ENCODE assay signal across 23 mouse cellular contexts in the genomic region with DNA sequence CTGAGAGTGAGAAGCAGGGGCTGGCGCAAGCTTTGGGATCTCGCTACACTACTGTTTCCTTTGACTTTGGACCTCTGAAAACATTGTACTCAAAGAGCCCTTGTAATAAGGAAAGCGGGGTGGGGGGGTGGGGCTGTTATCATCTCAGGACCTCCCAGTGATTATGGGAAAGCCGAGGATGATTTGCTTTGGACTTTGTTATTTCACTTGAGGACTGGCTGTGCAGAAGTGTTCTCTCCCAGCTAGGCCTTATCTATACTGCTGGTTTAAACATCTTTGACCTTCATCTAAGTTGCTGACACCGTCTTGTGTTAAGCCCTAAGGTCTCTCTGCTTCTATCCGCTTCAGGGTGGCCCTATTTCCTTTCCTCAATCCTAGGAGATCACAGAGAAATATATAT. TPM values are rescaled to one million over a fixed set of nuclear protein-coding genes. Genes with fewer than 3 reads are reported as not detected.
DNase-seq lines count a peak whose midpoint lies in the region; ATAC-seq and TF ChIP-seq lines count a peak whose summit lies in the region.
"Had no signal": no experiment of that assay in that cellular context is flagged by ENCODE, and none has a peak within 500 bp of the region (broad histone marks: within the 10 kb centered on the region; RNA-seq: fewer than 3 reads in every experiment).

No protein-coding gene starts in this region.

- H3K4me2 ChIP-seq in intestine, embryonic 14.5 days (ENCODE audit: low read length) = peak overlapping the region; percentile 7; the same call in 1 of the 2 replicates
- H3K4me2 ChIP-seq in intestine, embryonic 15.5 days (replicated peaks) = no peak overlapping the region
- peak overlapping the region; percentile 21; the same call in 1 of the 2 replicates for H3K4me2 ChIP-seq in intestine, postnatal 0 days (replicated peaks; ENCODE audit: low read depth)
- no peak overlapping the region for H3K4me2 ChIP-seq in hindbrain, embryonic 13.5 days
- H3K4me2 ChIP-seq in kidney, embryonic 15.5 days = no peak overlapping the region
- H3K4me2 ChIP-seq: embryonic facial prominence, embryonic 13.5 days; embryonic facial prominence, embryonic 15.5 days; forebrain, embryonic 12.5 days had no signal

- 64% methylated on average over 6 of the region's 6 CpGs for WGBS in intestine, embryonic 14.5 days
- WGBS in intestine, embryonic 15.5 days = 57% methylated on average over 6 of the region's 6 CpGs
- 27% methylated on average over 6 of the region's 6 CpGs for WGBS in intestine, postnatal 0 days
- 88% methylated on average over 6 of the region's 6 CpGs for WGBS in hindbrain, embryonic 13.5 days
- WGBS in kidney, embryonic 15.5 days = 87% methylated on average over 6 of the region's 6 CpGs

- no peaks in the 10 kb centered on the region for H3K27me3 ChIP-seq in intestine, embryonic 14.5 days (replicated peaks; ENCODE audit: control insufficient read depth, insufficient read depth, low read length)
- H3K27me3 ChIP-seq in intestine, embryonic 15.5 days (replicated peaks) = no peaks in the 10 kb centered on the region
- no peaks in the 10 kb centered on the region for H3K27me3 ChIP-seq in intestine, postnatal 0 days (replicated peaks; ENCODE audit: control insufficient read depth, insufficient read depth, low read length)
- peaks cover 2% of the 10 kb centered on the region; the same call in 1 of the 2 replicates for H3K27me3 ChIP-seq in hindbrain, embryonic 13.5 days
- H3K27me3 ChIP-seq in kidney, embryonic 15.5 days = no peaks in the 10 kb centered on the region
- H3K27me3 ChIP-seq: embryonic facial prominence, embryonic 13.5 days; embryonic facial prominence, embryonic 15.5 days; forebrain, embryonic 12.5 days had no signal

- H3K9ac ChIP-seq in intestine, embryonic 14.5 days (ENCODE audit: low read length) = no peak overlapping the region
- no peak overlapping the region for H3K9ac ChIP-seq in intestine, embryonic 15.5 days
- H3K9ac ChIP-seq in intestine, postnatal 0 days (ENCODE audit: low read depth, low read length) = no peak overlapping the region
- H3K9ac ChIP-seq in hindbrain, embryonic 13.5 days = no peak overlapping the region
- H3K9ac ChIP-seq in kidney, embryonic 15.5 days = no peak overlapping the region
- H3K9ac ChIP-seq: embryonic facial prominence, embryonic 13.5 days; embryonic facial prominence, embryonic 15.5 days; forebrain, embryonic 12.5 days had no signal

- no peak for TF ChIP-seq CTCF in intestine, postnatal 0 days (IDR thresholded peaks at IDR 0.05; ENCODE audit: low read depth)

- no peaks in the 10 kb centered on the region for H3K36me3 ChIP-seq in intestine, embryonic 14.5 days (ENCODE audit: control insufficient read depth, insufficient read depth, low read length)
- H3K36me3 ChIP-seq in intestine, embryonic 15.5 days = no peaks in the 10 kb centered on the region
- no peaks in the 10 kb centered on the region for H3K36me3 ChIP-seq in intestine, postnatal 0 days (ENCODE audit: control insufficient read depth, insufficient read depth)
- H3K36me3 ChIP-seq in hindbrain, embryonic 13.5 days = no peaks in the 10 kb centered on the region
- H3K36me3 ChIP-seq in kidney, embryonic 15.5 days = no peaks in the 10 kb centered on the region
- H3K36me3 ChIP-seq: embryonic facial prominence, embryonic 13.5 days; embryonic facial prominence, embryonic 15.5 days; forebrain, embryonic 10.5 days; forebrain, embryonic 12.5 days had no signal

- no peak for DNase-seq in intestine, embryonic 14.5 days (ENCODE audit: low spot score)
- peak; percentile 78 for DNase-seq in yolk sac, embryonic 10.5 days (ENCODE audit: low spot score)
- DNase-seq: adrenal gland, adult 2 months; adrenal gland, postnatal 10 days; adrenal gland, postnatal 25 days; cerebellum, adult 11 months; cerebellum, adult 18-20 months; cerebellum, adult 8-10 months; cerebellum, adult 9-11 months; cerebellum, postnatal 14 days; cerebellum, postnatal 36 days; embryo, embryonic 11 days had no signal

- 0 out of 2 replicates have a peak overlapping the region, but pooled peaks have one; percentile 29 for H3K27ac ChIP-seq in intestine, embryonic 14.5 days (ENCODE audit: low read depth)
- H3K27ac ChIP-seq in intestine, embryonic 15.5 days = peak overlapping the region; percentile 63
- peak overlapping the region; percentile 65 for H3K27ac ChIP-seq in intestine, postnatal 0 days (ENCODE audit: low read depth, low read length)
- no peak overlapping the region for H3K27ac ChIP-seq in hindbrain, embryonic 13.5 days
- H3K27ac ChIP-seq in kidney, embryonic 15.5 days = no peak overlapping the region
- H3K27ac ChIP-seq: embryonic facial prominence, embryonic 13.5 days; embryonic facial prominence, embryonic 15.5 days; forebrain, embryonic 10.5 days; forebrain, embryonic 12.5 days had no signal

- H3K4me1 ChIP-seq in intestine, embryonic 14.5 days (replicated peaks; ENCODE audit: control insufficient read depth, insufficient read depth, low read length) = peaks cover 9% of the 10 kb centered on the region; the same call in 1 of the 2 replicates
- H3K4me1 ChIP-seq in intestine, embryonic 15.5 days (replicated peaks) = peaks cover 5% of the 10 kb centered on the region
- H3K4me1 ChIP-seq in intestine, postnatal 0 days (replicated peaks; ENCODE audit: control insufficient read depth, insufficient read depth, low read length) = no peaks in the 10 kb centered on the region
- peaks cover 14% of the 10 kb centered on the region for H3K4me1 ChIP-seq in hindbrain, embryonic 13.5 days (replicated peaks)
- H3K4me1 ChIP-seq in kidney, embryonic 15.5 days = peaks cover 15% of the 10 kb centered on the region

- H3K4me3 ChIP-seq in intestine, embryonic 14.5 days (ENCODE audit: low read depth, low read length) = no peak overlapping the region
- H3K4me3 ChIP-seq in intestine, embryonic 15.5 days (replicated peaks) = no peak overlapping the region
- no peak overlapping the region for H3K4me3 ChIP-seq in intestine, postnatal 0 days (ENCODE audit: low read depth, low read length)
- no peak overlapping the region for H3K4me3 ChIP-seq in hindbrain, embryonic 13.5 days
- H3K4me3 ChIP-seq in kidney, embryonic 15.5 days (replicated peaks) = no peak overlapping the region
- H3K4me3 ChIP-seq: embryonic facial prominence, embryonic 13.5 days; embryonic facial prominence, embryonic 15.5 days; erythroblast, embryonic 14.5 days; forebrain, embryonic 10.5 days; forebrain, embryonic 12.5 days had no signal

- no peak; the same call in 1 of the 2 replicates for ATAC-seq in intestine, embryonic 14.5 days (replicated peaks; ENCODE audit: low FRiP score, low TSS enrichment, low read depth)
- ATAC-seq in intestine, embryonic 15.5 days = peak; percentile 57
- ATAC-seq in intestine, postnatal 0 days = peak; percentile 67
- no peak for ATAC-seq in granulocyte monocyte progenitor cell, adult 5-6 weeks (replicated peaks; ENCODE audit: poor library complexity, severe bottlenecking)
- ATAC-seq in hindbrain, embryonic 13.5 days (ENCODE audit: low FRiP score) = no peak
- no peak for ATAC-seq in kidney, embryonic 15.5 days (replicated peaks; ENCODE audit: low FRiP score)
- ATAC-seq: forebrain, embryonic 14.5 days had no signal

- no peaks in the 10 kb centered on the region for H3K9me3 ChIP-seq in intestine, embryonic 14.5 days (ENCODE audit: control insufficient read depth, low read length)
- no peaks in the 10 kb centered on the region for H3K9me3 ChIP-seq in intestine, embryonic 15.5 days
- H3K9me3 ChIP-seq in intestine, postnatal 0 days (ENCODE audit: control insufficient read depth) = no peaks in the 10 kb centered on the region
- no peaks in the 10 kb centered on the region for H3K9me3 ChIP-seq in hindbrain, embryonic 13.5 days
- H3K9me3 ChIP-seq in kidney, embryonic 15.5 days (replicated peaks) = no peaks in the 10 kb centered on the region
- H3K9me3 ChIP-seq: embryonic facial prominence, embryonic 13.5 days; embryonic facial prominence, embryonic 15.5 days; forebrain, embryonic 10.5 days; forebrain, embryonic 12.5 days had no signal

RNA-seq across cellular contexts. Expression of gene Calm1, which starts 8.4 kb away (rescaled TPM):
- 1,929 and 1,989 TPM in 2 replicates for polyA plus RNA-seq in intestine, embryonic 14.5 days (2014; fragmentation: Nextera tagmentation; extraction: Ambion mirVana)
- 2,249 and 2,526 TPM in 2 replicates for polyA plus RNA-seq in intestine, embryonic 15.5 days (2015; fragmentation: Nextera tagmentation; extraction: Ambion mirVana)
- 3,331 and 3,461 TPM in 2 replicates for polyA plus RNA-seq in intestine, postnatal 0 days (2015; fragmentation: Nextera tagmentation; extraction: Ambion mirVana)
- 154 and 167 TPM in 2 replicates for total RNA-seq in granulocyte monocyte progenitor cell, adult 5-6 weeks (2014; fragmentation: Nextera tagmentation)
- total RNA-seq in granulocyte monocyte progenitor cell, adult 5-6 weeks (2017) = 549 and 572 TPM in 2 replicates
- polyA plus RNA-seq in hindbrain, embryonic 13.5 days (2015; fragmentation: Nextera tagmentation; extraction: Ambion mirVana) = 2,269 and 2,272 TPM in 2 replicates
- 1,314 and 1,392 TPM in 2 replicates for polyA plus RNA-seq in kidney, embryonic 15.5 days (2015; fragmentation: Nextera tagmentation; extraction: Ambion mirVana)

RNA-seq across cellular contexts. Expression of gene Nrde2, which starts 31.3 kb away (rescaled TPM):
- 13.7 and 14.4 TPM in 2 replicates for polyA plus RNA-seq in intestine, embryonic 14.5 days (2014; fragmentation: Nextera tagmentation; extraction: Ambion mirVana)
- 10.2 and 12.1 TPM in 2 replicates for polyA plus RNA-seq in intestine, embryonic 15.5 days (2015; fragmentation: Nextera tagmentation; extraction: Ambion mirVana)
- polyA plus RNA-seq in intestine, postnatal 0 days (2015; fragmentation: Nextera tagmentation; extraction: Ambion mirVana) = 7.8 and 8.6 TPM in 2 replicates
- 11.1 and 19.6 TPM in 2 replicates for total RNA-seq in granulocyte monocyte progenitor cell, adult 5-6 weeks (2014; fragmentation: Nextera tagmentation)
- 26.8 and 34.4 TPM in 2 replicates for total RNA-seq in granulocyte monocyte progenitor cell, adult 5-6 weeks (2017)
- polyA plus RNA-seq in hindbrain, embryonic 13.5 days (2015; fragmentation: Nextera tagmentation; extraction: Ambion mirVana) = 14.4 and 14.9 TPM in 2 replicates
- polyA plus RNA-seq in kidney, embryonic 15.5 days (2015; fragmentation: Nextera tagmentation; extraction: Ambion mirVana) = 18.4 and 18.9 TPM in 2 replicates

Comparison
In these comparisons a context has a peak if more than half of its experiments do, and no peak if none do; other contexts are left out.
1. ATAC-seq: peak in intestine, embryonic 15.5 days (single experiment) and intestine, postnatal 0 days (single experiment); none in intestine, embryonic 14.5 days (single experiment), granulocyte monocyte progenitor cell, adult 5-6 weeks (single experiment), hindbrain, embryonic 13.5 days (single experiment) and kidney, embryonic 15.5 days (single experiment).
2. H3K4me2 ChIP-seq: peak in intestine, embryonic 14.5 days (single experiment) and intestine, postnatal 0 days (single experiment); none in intestine, embryonic 15.5 days (single experiment), hindbrain, embryonic 13.5 days (single experiment) and kidney, embryonic 15.5 days (single experiment).
3. H3K27ac ChIP-seq: peak in intestine, embryonic 14.5 days (single experiment), intestine, embryonic 15.5 days (single experiment) and intestine, postnatal 0 days (single experiment); none in hindbrain, embryonic 13.5 days (single experiment) and kidney, embryonic 15.5 days (single experiment).